Mouse (Mus musculus): Measurements from ENCODE around the gene Acly. TPM values are rescaled to one million over a fixed set of nuclear protein-coding genes. Genes with fewer than 3 reads are reported as not detected.

The Acly gene
- 255 and 257 TPM in 2 replicates for polyA plus RNA-seq (2015; fragmentation: Nextera tagmentation; extraction: Ambion mirVana)

DNA sequence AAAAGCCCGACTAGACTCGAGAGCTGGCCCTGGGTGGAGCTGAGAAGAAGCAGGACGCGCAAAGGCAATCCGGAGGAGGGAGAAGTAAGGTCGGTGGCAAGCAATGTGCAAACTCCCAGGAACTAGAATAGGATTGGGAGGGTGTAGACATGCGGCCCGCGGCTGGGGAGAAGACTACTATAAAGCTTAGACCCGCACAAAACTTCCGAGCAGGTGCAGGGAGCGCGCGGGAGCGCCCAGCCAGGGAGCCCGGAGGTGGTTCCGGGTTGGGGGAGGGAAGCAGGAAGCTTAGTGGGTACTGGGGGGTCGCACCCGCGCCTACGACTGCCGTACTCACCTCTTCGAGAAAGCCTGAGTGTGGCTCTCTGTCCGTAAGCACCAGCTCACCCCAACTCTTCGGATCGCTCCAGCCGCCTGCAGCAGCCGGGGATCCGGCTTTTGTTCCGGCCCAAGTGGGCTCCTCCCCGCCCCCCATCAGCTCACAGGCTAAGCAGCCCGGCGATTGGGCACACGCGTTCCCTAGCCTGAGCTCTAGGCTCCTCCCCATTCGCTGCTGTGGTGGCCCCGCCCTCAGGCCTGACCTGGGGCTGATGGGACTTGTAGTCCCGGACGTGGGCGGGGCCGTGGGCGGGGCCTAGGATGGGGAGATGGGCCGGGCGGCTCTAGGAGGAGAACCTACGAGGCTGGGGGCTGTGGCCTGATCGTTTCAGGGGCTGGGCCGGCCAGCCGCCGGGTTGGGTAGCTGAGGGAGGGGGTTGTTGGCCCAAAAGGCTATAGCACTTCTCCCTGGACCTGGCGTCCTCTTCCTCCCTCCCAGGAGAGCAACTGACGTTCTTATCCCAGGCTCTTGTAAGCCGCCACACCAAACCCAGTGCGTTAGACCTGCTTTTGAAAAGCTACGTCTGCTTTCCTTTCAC lies at the start of gene Acly:
Acly (minus strand) TSS at position 543 of the 917 bp plus-strand sequence.
- H3K36me3 ChIP-seq: peaks cover 11% of the 10 kb centered on the region
- peak within 1 kb of the TSS; percentile 90 for H3K4me2 ChIP-seq
- peak within 1 kb of the TSS; percentile 78 for H3K4me3 ChIP-seq
- H3K9ac ChIP-seq: peak within 1 kb of the TSS; percentile 94
- no peaks in the 10 kb centered on the region for H3K9me3 ChIP-seq
- H3K27me3 ChIP-seq: no peaks in the 10 kb centered on the region
- peaks cover 44% of the 10 kb centered on the region for H3K4me1 ChIP-seq (replicated peaks)
- H3K27ac ChIP-seq: peak within 1 kb of the TSS; percentile 90
- WGBS: under 1% methylated on average over 52 of the region's 54 CpGs
- peak; percentile 98 for ATAC-seq (ENCODE audit: low FRiP score)

DNA sequence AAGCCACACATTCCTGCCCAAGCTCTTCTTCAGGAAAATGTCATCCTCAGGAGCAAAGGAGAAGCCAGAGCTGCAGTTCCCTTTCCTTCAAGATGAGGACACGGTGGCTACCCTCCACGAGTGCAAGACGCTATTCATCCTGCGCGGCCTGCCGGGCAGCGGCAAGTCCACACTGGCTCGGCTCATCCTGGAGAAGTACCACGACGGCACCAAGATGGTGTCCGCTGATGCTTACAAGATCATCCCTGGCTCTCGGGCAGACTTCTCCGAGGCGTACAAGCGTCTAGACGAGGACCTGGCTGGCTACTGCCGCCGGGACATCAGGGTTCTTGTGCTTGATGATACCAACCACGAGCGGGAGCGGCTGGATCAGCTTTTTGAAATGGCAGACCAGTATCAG lies 48.5 kb upstream of the Acly start:
- Histone ChIP-seq H3K27me3 (peaks cover 13% of the 10 kb centered on the region), H3K9me3 (no peaks in the 10 kb centered on the region), H3K9ac (peak overlapping the region; percentile 78), H3K4me1 (replicated peaks) (peaks cover 35% of the 10 kb centered on the region), H3K4me2 (peak overlapping the region; percentile 80), H3K4me3 (no peak overlapping the region), H3K36me3 (peaks cover 33% of the 10 kb centered on the region), H3K27ac (no peak overlapping the region)
- WGBS: 73% methylated on average over 21 of the region's 21 CpGs
- no peak for ATAC-seq (ENCODE audit: low FRiP score)

DNA sequence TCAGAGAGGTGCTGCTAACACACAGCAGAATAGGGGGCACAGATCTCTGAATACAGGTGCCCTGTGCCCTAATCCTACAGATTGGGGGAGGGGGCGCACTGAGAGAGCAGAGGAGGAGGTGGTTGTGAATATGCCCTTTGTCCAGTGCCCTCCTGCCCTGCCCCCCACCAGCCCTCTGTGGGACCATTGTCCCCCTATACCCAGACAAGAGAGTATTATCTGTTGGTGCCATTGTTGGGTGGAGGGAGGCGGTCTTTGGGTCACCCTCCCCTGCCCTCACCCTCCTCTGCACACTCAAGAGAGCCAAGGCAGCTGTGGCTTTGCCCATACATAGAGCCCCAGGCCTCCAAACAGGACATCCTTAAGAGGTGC lies 47.7 kb upstream of the Acly start:
- H3K27ac ChIP-seq: peak overlapping the region; percentile 69; the same call in 1 of the 2 replicates

DNA sequence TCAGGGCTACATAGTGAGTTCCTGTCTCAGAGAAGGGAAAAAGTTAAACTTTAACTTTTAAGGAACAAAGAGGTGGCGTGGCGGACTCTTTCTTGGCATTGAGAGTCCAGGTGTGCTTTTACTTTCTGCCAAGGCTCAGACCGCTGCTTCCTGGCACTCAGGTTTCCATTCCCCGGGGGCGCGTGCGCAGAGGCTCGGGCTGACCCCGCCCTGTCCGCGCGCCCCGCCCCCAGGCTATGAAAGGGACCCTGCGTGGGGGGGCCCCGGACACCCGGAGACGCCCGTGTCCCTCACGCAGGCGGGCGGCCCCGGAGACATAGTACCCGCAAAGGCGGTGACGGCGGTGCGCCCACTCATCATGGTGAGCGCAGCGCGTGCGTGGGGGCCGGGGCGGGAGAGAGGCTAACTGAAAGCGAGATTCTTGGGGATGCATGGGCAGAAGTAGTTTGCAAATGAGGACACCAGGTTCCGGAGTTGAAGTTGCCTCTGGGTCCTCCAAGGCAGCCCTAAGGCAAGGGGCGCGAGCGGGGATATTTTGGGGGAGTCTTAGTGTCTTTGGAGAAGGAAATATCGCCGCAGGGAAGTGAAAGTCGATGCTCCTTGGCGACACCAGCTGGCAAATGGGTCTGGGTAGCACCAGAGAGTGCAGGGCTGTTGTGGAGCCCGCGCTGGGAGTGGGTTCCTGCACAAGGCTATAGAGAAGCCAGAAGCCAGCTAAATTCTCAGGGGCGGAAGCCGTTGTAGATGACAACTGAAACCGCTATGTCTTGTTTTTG lies 47.1 kb upstream of the Acly start, which contains the start of gene Cnp:
Cnp (plus strand) TSS at position 197 of the 776 bp plus-strand sequence.
- peak within 1 kb of the TSS; percentile 80 for H3K4me2 ChIP-seq
- H3K4me1 ChIP-seq (replicated peaks): peaks cover 42% of the 10 kb centered on the region
- H3K4me3 ChIP-seq: peak within 1 kb of the TSS; percentile 58
- H3K27me3 ChIP-seq: peaks cover 13% of the 10 kb centered on the region
- peak within 1 kb of the TSS; percentile 69; the same call in 1 of the 2 replicates for H3K27ac ChIP-seq
- peaks cover 20% of the 10 kb centered on the region for H3K36me3 ChIP-seq
- no peaks in the 10 kb centered on the region for H3K9me3 ChIP-seq
- H3K9ac ChIP-seq: peak within 1 kb of the TSS; percentile 78
- 2% methylated on average over 46 of the region's 47 CpGs for WGBS
- ATAC-seq (ENCODE audit: low FRiP score): peak; percentile 70

More for the DNA sequence above, 47.7 kb upstream of the Acly start:
- Histone ChIP-seq H3K9me3 (no peaks in the 10 kb centered on the region), H3K4me2 (peak overlapping the region; percentile 80), H3K4me1 (replicated peaks) (peaks cover 42% of the 10 kb centered on the region), H3K9ac (peak overlapping the region; percentile 78), H3K4me3 (peak overlapping the region; percentile 58), H3K36me3 (peaks cover 25% of the 10 kb centered on the region), H3K27me3 (peaks cover 13% of the 10 kb centered on the region)
- peak; percentile 30 for ATAC-seq (ENCODE audit: low FRiP score)
- 19% methylated on average over 2 of the region's 2 CpGs for WGBS

DNA sequence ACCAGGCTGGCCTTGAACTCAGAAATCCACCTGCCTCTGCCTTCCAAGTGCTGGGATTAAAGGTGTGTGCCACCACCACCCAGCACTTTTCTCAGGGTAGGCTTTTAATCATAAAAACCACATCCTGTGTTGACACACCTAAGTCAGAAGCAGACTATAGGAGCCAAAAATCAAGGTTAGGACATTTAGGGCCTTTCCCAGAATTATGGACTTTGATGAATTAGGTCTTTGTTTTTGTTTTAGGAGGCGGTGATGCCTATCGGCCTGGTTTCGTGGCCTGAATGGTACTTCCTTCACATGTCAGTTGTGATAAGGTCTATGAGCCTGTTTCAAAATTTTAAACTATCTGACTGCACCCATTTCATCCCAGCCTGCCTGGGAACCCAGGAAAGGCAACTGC lies 46.4 kb upstream of the Acly start:
- 95% methylated on average over 3 of the region's 3 CpGs for WGBS
- H3K36me3 ChIP-seq: peaks cover 13% of the 10 kb centered on the region
- peaks cover 13% of the 10 kb centered on the region for H3K27me3 ChIP-seq
- H3K27ac ChIP-seq: no peak overlapping the region
- no peaks in the 10 kb centered on the region for H3K9me3 ChIP-seq
- H3K4me2 ChIP-seq: peak overlapping the region; percentile 80
- peak overlapping the region; percentile 58 for H3K4me3 ChIP-seq
- peaks cover 42% of the 10 kb centered on the region for H3K4me1 ChIP-seq (replicated peaks)
- H3K9ac ChIP-seq: no peak overlapping the region
- ATAC-seq (ENCODE audit: low FRiP score): no peak

DNA sequence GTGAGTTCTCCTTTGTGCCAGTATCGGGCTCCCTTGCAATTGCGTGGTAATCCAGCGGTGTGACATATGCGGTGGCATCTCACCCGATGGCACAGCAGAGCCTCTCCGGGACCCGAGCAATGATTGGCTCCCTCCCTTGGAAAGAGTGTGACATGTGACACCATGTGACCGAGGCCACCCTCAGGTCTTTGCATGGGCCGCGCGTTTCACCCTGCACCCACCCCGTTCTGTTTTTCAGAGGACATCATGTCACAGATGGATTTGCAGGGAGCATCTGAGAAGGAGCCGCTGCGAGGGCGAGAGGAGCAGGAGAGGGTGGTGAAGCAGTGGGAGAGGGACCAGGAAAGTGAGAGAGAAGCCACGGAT lies 43.4 kb upstream of the Acly start:
- H3K27ac ChIP-seq: no peak overlapping the region
- H3K27me3 ChIP-seq: peaks cover 13% of the 10 kb centered on the region
- peak overlapping the region; percentile 54 for H3K4me2 ChIP-seq
- H3K36me3 ChIP-seq: no peaks in the 10 kb centered on the region
- H3K9ac ChIP-seq: peak overlapping the region; percentile 63
- peaks cover 30% of the 10 kb centered on the region for H3K4me1 ChIP-seq (replicated peaks)
- no peaks in the 10 kb centered on the region for H3K9me3 ChIP-seq
- H3K4me3 ChIP-seq: peak overlapping the region; percentile 17
- WGBS: 12% methylated on average over 16 of the region's 16 CpGs
- peak; percentile 37; the same call in 1 of the 2 replicates for ATAC-seq (ENCODE audit: low FRiP score)

DNA sequence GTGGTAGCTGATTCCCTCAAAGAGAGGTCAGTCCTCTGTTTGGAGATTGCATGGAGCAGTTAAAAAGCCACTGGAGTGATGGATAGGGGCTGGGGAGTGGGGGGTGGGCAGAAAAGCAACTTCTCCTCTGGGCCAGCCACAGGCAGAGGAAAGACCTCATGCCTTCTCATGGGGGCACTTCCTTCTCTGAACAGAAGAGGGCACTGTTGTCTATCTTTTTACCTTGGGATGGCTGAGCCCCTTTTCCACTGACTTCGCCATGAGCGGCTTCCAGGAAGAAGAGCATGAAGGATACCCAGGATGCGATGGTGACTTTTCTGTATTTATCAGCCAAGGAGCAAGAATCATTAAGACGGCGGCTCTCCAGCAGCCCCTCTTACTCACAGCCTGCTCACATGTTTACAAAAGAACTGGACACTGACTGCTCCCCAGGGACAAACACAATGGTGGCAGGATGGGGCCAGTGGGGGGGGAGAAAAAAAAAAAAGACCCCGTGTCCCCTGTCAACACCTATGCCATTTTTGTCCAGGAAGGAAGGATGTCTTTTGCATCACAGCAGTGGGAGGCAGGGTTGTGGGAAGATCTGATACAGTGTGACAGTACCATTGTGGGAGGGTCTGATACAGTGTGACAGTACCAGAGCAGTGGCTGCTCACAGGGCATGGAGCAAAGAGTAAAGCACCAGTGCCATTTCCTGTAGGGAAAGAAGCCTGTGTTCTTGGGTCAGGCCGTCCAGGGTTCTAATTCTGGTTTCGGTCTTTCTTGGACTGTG lies 42.8 kb upstream of the Acly start:
- Histone ChIP-seq H3K9ac (peak overlapping the region; percentile 63), H3K4me1 (replicated peaks) (peaks cover 24% of the 10 kb centered on the region), H3K27me3 (peaks cover 13% of the 10 kb centered on the region), H3K4me2 (peak overlapping the region; percentile 54), H3K36me3 (no peaks in the 10 kb centered on the region), H3K9me3 (no peaks in the 10 kb centered on the region), H3K27ac (no peak overlapping the region), H3K4me3 (peak overlapping the region; percentile 17)
- peak; percentile 43; the same call in 1 of the 2 replicates for ATAC-seq (ENCODE audit: low FRiP score)
- WGBS: 14% methylated on average over 8 of the region's 8 CpGs

DNA sequence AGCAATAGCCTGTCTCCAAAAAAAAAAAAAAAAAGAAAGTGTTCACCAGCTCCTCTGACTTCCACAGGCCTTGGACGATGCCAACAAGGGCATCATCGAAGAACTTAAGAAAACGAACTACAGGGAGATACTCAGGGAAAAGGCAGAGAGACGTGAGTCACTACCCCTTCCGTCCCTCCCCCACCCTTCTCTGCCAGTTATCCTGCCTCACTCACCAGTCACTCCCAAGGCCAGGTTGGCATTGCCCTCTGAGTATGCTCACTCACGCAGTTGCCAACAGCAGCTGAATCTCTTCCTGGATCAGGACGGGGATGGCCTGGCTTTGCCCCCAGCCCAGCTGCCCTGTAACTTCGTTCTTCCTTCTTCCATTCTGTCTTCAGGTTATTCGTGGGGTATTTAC lies 42.0 kb upstream of the Acly start:
- H3K4me2 ChIP-seq: no peak overlapping the region
- WGBS: 71% methylated on average over 9 of the region's 9 CpGs
- H3K9me3 ChIP-seq: no peaks in the 10 kb centered on the region
- no peak overlapping the region for H3K4me3 ChIP-seq
- H3K27ac ChIP-seq: no peak overlapping the region
- H3K36me3 ChIP-seq: no peaks in the 10 kb centered on the region
- H3K9ac ChIP-seq: no peak overlapping the region
- peaks cover 16% of the 10 kb centered on the region for H3K4me1 ChIP-seq (replicated peaks)
- peaks cover 13% of the 10 kb centered on the region for H3K27me3 ChIP-seq
- no peak for ATAC-seq (ENCODE audit: low FRiP score)

DNA sequence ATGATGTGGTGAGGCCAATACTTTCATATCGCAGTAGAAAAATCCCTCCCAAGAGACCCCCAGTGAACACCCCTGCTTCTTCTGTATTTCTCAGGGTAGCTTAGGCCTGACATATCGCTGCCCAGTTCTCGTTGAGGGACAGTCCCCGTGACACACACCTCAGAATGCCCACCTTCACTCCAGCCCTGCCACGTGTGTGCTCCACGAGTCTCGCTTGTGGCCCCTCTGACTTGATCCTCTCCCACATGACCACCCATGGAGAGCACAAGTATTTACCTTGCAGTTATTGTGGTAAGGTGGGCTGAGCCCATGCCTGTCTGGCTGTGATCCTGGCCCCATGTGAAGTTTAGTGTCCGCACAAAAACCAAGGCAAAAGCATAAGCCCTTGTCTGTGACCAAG lies 40.9 kb upstream of the Acly start:
- ATAC-seq (ENCODE audit: low FRiP score): no peak
- H3K9me3 ChIP-seq: no peaks in the 10 kb centered on the region
- H3K27me3 ChIP-seq: peaks cover 13% of the 10 kb centered on the region
- H3K36me3 ChIP-seq: no peaks in the 10 kb centered on the region
- no peak overlapping the region for H3K27ac ChIP-seq
- WGBS: 89% methylated on average over 8 of the region's 8 CpGs
- H3K4me1 ChIP-seq (replicated peaks): peaks cover 13% of the 10 kb centered on the region
- H3K4me2 ChIP-seq: no peak overlapping the region
- no peak overlapping the region for H3K4me3 ChIP-seq
- 0 out of 2 replicates have a peak overlapping the region, but pooled peaks have one; percentile 3 for H3K9ac ChIP-seq

DNA sequence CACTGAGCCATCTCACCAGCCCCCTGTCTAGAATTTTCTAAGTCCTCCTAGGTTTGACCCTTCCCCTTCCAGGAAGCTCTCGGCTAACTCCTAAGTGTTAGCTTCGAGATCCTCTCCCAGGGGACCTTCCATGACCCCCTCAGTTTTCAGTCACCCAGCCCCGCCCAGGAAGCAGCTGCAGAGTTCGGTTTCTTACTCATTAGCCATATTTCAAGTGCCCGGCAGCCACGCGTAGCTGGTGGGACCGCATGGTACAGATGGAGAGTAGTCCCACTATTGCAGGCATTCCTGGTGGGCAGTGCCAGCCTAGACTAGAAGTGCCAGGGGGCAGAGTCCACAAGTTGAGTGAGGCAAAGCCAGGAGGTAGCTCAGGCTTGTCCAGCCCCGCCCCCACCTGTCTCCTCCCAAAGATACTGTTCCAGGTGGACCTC lies 40.0 kb upstream of the Acly start:
- no peak for ATAC-seq (ENCODE audit: low FRiP score)
- Histone ChIP-seq H3K4me3 (no peak overlapping the region), H3K4me2 (no peak overlapping the region), H3K36me3 (no peaks in the 10 kb centered on the region), H3K27ac (no peak overlapping the region), H3K27me3 (peaks cover 13% of the 10 kb centered on the region), H3K9me3 (no peaks in the 10 kb centered on the region), H3K9ac (no peak overlapping the region), H3K4me1 (replicated peaks) (peaks cover 13% of the 10 kb centered on the region)
- 57% methylated on average over 9 of the region's 9 CpGs for WGBS

DNA sequence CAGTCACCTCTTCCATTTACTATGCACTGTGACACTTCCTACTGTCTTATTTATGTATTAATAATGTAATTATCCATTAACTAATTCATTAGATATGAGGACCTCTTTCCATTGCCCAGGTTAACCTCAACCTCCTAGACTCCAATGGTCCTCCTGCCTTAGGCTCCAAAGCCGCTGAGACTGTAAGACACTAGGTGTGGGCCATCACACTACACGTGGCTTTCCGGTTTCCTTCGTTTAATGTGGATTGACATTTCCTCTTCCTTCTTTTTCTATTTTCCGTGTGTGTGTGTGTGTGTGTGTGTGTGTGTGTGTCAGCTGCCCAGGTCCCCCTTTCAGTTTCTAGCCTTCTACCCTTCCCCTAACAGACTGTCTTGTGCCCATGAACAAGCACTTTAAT lies 39.4 kb upstream of the Acly start:
- Histone ChIP-seq H3K27me3 (peaks cover 10% of the 10 kb centered on the region), H3K9me3 (no peaks in the 10 kb centered on the region), H3K9ac (no peak overlapping the region), H3K4me2 (no peak overlapping the region), H3K4me3 (no peak overlapping the region), H3K27ac (no peak overlapping the region), H3K36me3 (no peaks in the 10 kb centered on the region), H3K4me1 (replicated peaks) (peaks cover 13% of the 10 kb centered on the region)
- no peak for ATAC-seq (ENCODE audit: low FRiP score)
- WGBS: 84% methylated on average over 5 of the region's 5 CpGs
